Mouse (Mus musculus): ENCODE results near the gene Plcxd3. TPM values are rescaled to one million over a fixed set of nuclear protein-coding genes. Genes with fewer than 3 reads are reported as not detected.
"Not testable (repeated sequence)": the region's sequence is repeated elsewhere in the genome, so short reads cannot be mapped to it uniquely, and the experiment has no call there.

Gene Plcxd3
- polyA plus RNA-seq, 1 experiment from 2014 or later: 1.8 TPM

DNA sequence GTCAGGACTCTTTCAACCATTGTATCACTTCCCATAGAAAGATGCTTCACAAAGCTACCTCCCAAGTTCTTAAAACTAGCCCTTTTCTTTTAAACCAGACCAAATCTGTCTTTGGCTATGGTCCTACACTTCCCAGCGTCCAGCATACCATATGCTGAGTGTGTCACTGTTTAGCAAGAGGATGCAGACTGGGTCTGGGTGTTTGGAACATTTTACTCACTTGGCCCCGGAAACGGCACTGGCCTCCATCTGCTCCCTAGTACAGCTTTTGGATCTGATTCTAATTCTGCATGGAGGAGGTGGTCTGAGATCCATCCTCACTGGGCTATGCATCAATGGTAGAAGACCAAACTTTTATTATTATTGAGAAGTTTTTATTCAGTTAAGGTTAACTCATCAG is 122.7 kb downstream of the Plcxd3 start:
- Histone ChIP-seq H3K9ac (ENCODE audit: low read length) (no peak overlapping the region), H3K9me3 (ENCODE audit: control insufficient read depth, low read length) (no peaks in the 10 kb centered on the region), H3K27me3 (replicated peaks; ENCODE audit: control insufficient read depth, insufficient read depth, low read length) (no peaks in the 10 kb centered on the region), H3K4me2 (ENCODE audit: low read length) (no peak overlapping the region), H3K36me3 (ENCODE audit: control insufficient read depth, insufficient read depth, low read length) (no peaks in the 10 kb centered on the region), H3K4me3 (ENCODE audit: low read depth, low read length) (no peak overlapping the region), H3K4me1 (replicated peaks; ENCODE audit: control insufficient read depth, insufficient read depth, low read length) (no peaks in the 10 kb centered on the region), H3K27ac (ENCODE audit: low read depth) (no peak overlapping the region)
- ATAC-seq (replicated peaks; ENCODE audit: low FRiP score, low TSS enrichment, low read depth) (no peak), DNase-seq (ENCODE audit: low spot score) (no peak)
- 84% methylated on average over 3 of the region's 3 CpGs for WGBS

DNA sequence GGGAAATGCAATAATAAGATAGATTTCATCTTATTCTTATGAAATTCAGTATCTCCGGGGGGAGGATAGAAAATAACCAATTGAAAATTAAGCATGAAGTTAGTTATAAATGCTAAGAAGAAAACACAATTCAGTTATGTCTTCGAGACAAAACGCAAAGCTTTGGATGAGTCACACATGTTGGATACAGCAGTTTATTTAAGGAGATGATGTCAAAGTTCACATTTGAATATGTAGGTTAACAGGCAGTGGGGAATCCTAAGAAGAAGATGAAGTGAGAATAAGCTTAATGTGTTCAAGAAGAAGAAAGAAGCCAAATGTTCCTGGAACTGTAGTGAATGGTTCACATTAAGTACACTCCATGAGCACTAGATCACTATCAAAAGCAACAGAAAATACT is 128.1 kb downstream of the Plcxd3 start:
- no peak overlapping the region for H3K4me2 ChIP-seq (ENCODE audit: low read length)
- DNase-seq (ENCODE audit: low spot score) (no peak), ATAC-seq (replicated peaks; ENCODE audit: low FRiP score, low TSS enrichment, low read depth) (no peak)
- no peaks in the 10 kb centered on the region for H3K9me3 ChIP-seq (ENCODE audit: control insufficient read depth, low read length)
- no peaks in the 10 kb centered on the region for H3K4me1 ChIP-seq (replicated peaks; ENCODE audit: control insufficient read depth, insufficient read depth, low read length)
- H3K27me3 ChIP-seq (replicated peaks; ENCODE audit: control insufficient read depth, insufficient read depth, low read length): no peaks in the 10 kb centered on the region
- WGBS: 82% methylated on average over 3 of the region's 3 CpGs
- H3K27ac ChIP-seq (ENCODE audit: low read depth): no peak overlapping the region
- no peak overlapping the region for H3K4me3 ChIP-seq (ENCODE audit: low read depth, low read length)
- H3K36me3 ChIP-seq (ENCODE audit: control insufficient read depth, insufficient read depth, low read length): no peaks in the 10 kb centered on the region
- H3K9ac ChIP-seq (ENCODE audit: low read length): no peak overlapping the region

DNA sequence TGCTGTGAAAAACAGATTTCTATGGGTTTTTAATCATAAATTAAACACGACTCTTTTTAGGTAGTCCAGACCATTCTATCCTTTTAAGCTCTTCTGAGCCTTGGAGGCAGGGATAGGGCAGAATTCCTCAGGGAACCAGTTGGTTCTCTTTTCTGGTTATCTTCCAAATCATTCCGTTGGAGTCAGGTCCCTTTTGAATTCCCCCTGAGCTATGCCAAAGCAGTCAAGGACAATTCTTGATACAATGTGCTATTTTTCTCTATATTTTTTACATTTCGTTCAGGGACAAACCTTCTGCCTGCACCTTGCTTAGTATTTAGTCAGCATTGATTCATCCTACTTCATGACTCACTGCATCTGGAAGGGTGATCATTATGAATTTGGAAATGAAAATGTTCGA is 128.5 kb downstream of the Plcxd3 start:
- Histone ChIP-seq H3K27ac (ENCODE audit: low read depth) (no peak overlapping the region), H3K27me3 (replicated peaks; ENCODE audit: control insufficient read depth, insufficient read depth, low read length) (no peaks in the 10 kb centered on the region), H3K4me2 (ENCODE audit: low read length) (no peak overlapping the region), H3K9ac (ENCODE audit: low read length) (no peak overlapping the region), H3K4me3 (ENCODE audit: low read depth, low read length) (no peak overlapping the region), H3K36me3 (ENCODE audit: control insufficient read depth, insufficient read depth, low read length) (no peaks in the 10 kb centered on the region), H3K9me3 (ENCODE audit: control insufficient read depth, low read length) (no peaks in the 10 kb centered on the region), H3K4me1 (replicated peaks; ENCODE audit: control insufficient read depth, insufficient read depth, low read length) (no peaks in the 10 kb centered on the region)
- WGBS: 81% methylated on average over 4 of the region's 4 CpGs
- no peak for ATAC-seq (replicated peaks; ENCODE audit: low FRiP score, low TSS enrichment, low read depth)
- DNase-seq (ENCODE audit: low spot score): no peak

DNA sequence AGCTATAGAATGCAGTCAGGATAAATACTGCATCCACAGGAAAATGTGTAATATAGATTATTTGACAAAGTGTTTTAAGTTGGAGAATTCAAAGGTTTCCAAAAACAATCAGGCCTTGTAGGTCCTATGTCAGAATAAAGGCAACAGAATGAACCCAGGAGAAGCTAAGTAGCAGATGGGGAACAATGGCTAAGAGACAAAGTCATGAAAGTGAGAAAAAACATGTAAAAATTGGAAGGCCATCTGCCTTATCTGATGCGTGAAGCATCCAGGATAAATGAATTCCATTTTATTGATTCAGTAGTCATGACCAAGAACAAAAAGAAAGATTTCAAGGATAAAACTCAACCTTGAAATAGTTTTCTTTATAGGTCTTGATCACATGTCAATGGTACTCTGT is 139.4 kb downstream of the Plcxd3 start:
- DNase-seq (ENCODE audit: low spot score) (no peak), ATAC-seq (replicated peaks; ENCODE audit: low FRiP score, low TSS enrichment, low read depth) (no peak)
- Histone ChIP-seq H3K9me3 (ENCODE audit: control insufficient read depth, low read length) (no peaks in the 10 kb centered on the region), H3K9ac (ENCODE audit: low read length) (no peak overlapping the region), H3K27ac (ENCODE audit: low read depth) (no peak overlapping the region), H3K4me1 (replicated peaks; ENCODE audit: control insufficient read depth, insufficient read depth, low read length) (no peaks in the 10 kb centered on the region), H3K36me3 (ENCODE audit: control insufficient read depth, insufficient read depth, low read length) (no peaks in the 10 kb centered on the region), H3K27me3 (replicated peaks; ENCODE audit: control insufficient read depth, insufficient read depth, low read length) (no peaks in the 10 kb centered on the region), H3K4me2 (ENCODE audit: low read length) (no peak overlapping the region), H3K4me3 (ENCODE audit: low read depth, low read length) (no peak overlapping the region)
- 94% methylated on average over 1 of the region's 1 CpGs for WGBS

- Histone ChIP-seq H3K4me2 (ENCODE audit: low read length) (no peak overlapping the region), H3K4me3 (ENCODE audit: low read depth, low read length) (no peak overlapping the region), H3K4me1 (replicated peaks; ENCODE audit: control insufficient read depth, insufficient read depth, low read length) (no peaks in the 10 kb centered on the region), H3K27ac (ENCODE audit: low read depth) (no peak overlapping the region), H3K27me3 (replicated peaks; ENCODE audit: control insufficient read depth, insufficient read depth, low read length) (no peaks in the 10 kb centered on the region), H3K36me3 (ENCODE audit: control insufficient read depth, insufficient read depth, low read length) (no peaks in the 10 kb centered on the region), H3K9ac (ENCODE audit: low read length) (no peak overlapping the region), H3K9me3 (ENCODE audit: control insufficient read depth, low read length) (no peaks in the 10 kb centered on the region)
- 78% methylated on average over 3 of the region's 3 CpGs for WGBS
- DNase-seq (ENCODE audit: low spot score) (no peak), ATAC-seq (replicated peaks; ENCODE audit: low FRiP score, low TSS enrichment, low read depth) (no peak)
Observed at GRCm38 (mm10) chr15:4524598-4524997, 149.3 kb downstream of the Plcxd3 start.

- no peak for DNase-seq (ENCODE audit: low spot score)
- ATAC-seq (replicated peaks; ENCODE audit: low FRiP score, low TSS enrichment, low read depth): no peak
- Histone ChIP-seq H3K4me3 (ENCODE audit: low read depth, low read length) (no peak overlapping the region), H3K9me3 (ENCODE audit: control insufficient read depth, low read length) (no peaks in the 10 kb centered on the region), H3K36me3 (ENCODE audit: control insufficient read depth, insufficient read depth, low read length) (no peaks in the 10 kb centered on the region), H3K4me2 (ENCODE audit: low read length) (no peak overlapping the region), H3K27ac (ENCODE audit: low read depth) (no peak overlapping the region), H3K4me1 (replicated peaks; ENCODE audit: control insufficient read depth, insufficient read depth, low read length) (no peaks in the 10 kb centered on the region), H3K9ac (ENCODE audit: low read length) (no peak overlapping the region), H3K27me3 (replicated peaks; ENCODE audit: control insufficient read depth, insufficient read depth, low read length) (no peaks in the 10 kb centered on the region)
- 92% methylated on average over 2 of the region's 2 CpGs for WGBS
Observed at GRCm38 (mm10) chr15:4533700-4534099, 158.4 kb downstream of the Plcxd3 start.

DNA sequence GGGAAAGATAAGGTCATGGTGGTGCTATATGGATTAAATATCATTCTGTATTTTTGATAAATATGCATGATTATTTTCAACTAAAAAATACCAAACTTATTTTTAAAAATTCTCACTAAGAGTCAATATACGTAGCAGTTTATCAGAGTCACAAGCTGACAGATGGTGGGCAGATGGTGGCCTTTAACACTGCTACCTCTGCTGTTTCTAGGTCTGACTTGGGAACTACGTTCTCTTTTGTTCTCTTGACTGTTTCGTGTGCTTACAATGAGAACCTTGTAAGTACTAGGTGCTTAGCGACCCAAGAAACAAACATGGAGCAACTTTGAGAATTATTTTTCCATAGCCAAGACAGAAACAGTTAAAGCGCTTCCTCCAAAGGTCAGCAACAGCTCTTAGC is 183.8 kb downstream of the Plcxd3 start:
- Histone ChIP-seq H3K27ac (ENCODE audit: low read depth) (no peak overlapping the region), H3K27me3 (replicated peaks; ENCODE audit: control insufficient read depth, insufficient read depth, low read length) (no peaks in the 10 kb centered on the region), H3K4me1 (replicated peaks; ENCODE audit: control insufficient read depth, insufficient read depth, low read length) (no peaks in the 10 kb centered on the region), H3K4me2 (ENCODE audit: low read length) (no peak overlapping the region), H3K4me3 (ENCODE audit: low read depth, low read length) (no peak overlapping the region), H3K9ac (ENCODE audit: low read length) (no peak overlapping the region), H3K9me3 (ENCODE audit: control insufficient read depth, low read length) (no peaks in the 10 kb centered on the region), H3K36me3 (ENCODE audit: control insufficient read depth, insufficient read depth, low read length) (no peaks in the 10 kb centered on the region)
- ATAC-seq (replicated peaks; ENCODE audit: low FRiP score, low TSS enrichment, low read depth) (no peak), DNase-seq (ENCODE audit: low spot score) (no peak)
- WGBS: 78% methylated on average over 5 of the region's 5 CpGs

- H3K4me1 ChIP-seq (replicated peaks; ENCODE audit: control insufficient read depth, insufficient read depth, low read length): no peaks in the 10 kb centered on the region
- no peaks in the 10 kb centered on the region for H3K27me3 ChIP-seq (replicated peaks; ENCODE audit: control insufficient read depth, insufficient read depth, low read length)
- no peak overlapping the region for H3K27ac ChIP-seq (ENCODE audit: low read depth)
- H3K9ac ChIP-seq (ENCODE audit: low read length): no peak overlapping the region
- no peaks in the 10 kb centered on the region for H3K9me3 ChIP-seq (ENCODE audit: control insufficient read depth, low read length)
- 55% methylated on average over 6 of the region's 6 CpGs for WGBS
- ATAC-seq (replicated peaks; ENCODE audit: low FRiP score, low TSS enrichment, low read depth) (no peak), DNase-seq (ENCODE audit: low spot score) (no peak)
- H3K4me3 ChIP-seq (ENCODE audit: low read depth, low read length): no peak overlapping the region
- no peak overlapping the region for H3K4me2 ChIP-seq (ENCODE audit: low read length)
- H3K36me3 ChIP-seq (ENCODE audit: control insufficient read depth, insufficient read depth, low read length): no peaks in the 10 kb centered on the region
Observed at GRCm38 (mm10) chr15:4561431-4561970, 186.2 kb downstream of the Plcxd3 start.

DNA sequence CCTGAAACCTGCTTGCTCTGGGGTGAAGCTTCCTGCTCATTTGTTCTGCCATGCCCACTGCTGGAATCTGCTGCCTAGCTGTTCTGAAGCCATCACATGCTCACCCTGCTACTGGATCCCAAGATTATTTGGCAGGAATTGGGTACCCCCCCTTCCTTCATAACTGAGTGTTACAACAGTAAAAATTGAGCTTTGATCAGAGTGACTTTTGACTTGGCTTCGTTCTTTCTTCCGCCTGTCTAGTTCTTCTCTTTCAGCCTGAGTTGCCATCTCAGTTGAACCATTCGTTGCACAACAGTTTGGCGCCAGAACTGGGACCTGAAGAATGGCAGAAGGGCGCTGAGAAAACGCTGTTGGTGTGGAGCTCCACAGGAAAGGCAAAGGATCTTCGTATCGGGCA is 220.2 kb downstream of the Plcxd3 start:
- not testable (repeated sequence) for H3K36me3 ChIP-seq (ENCODE audit: control insufficient read depth, insufficient read depth, low read length); H3K4me3 ChIP-seq (ENCODE audit: low read depth, low read length); ATAC-seq (replicated peaks; ENCODE audit: low FRiP score, low TSS enrichment, low read depth); H3K9ac ChIP-seq (ENCODE audit: low read length); DNase-seq (ENCODE audit: low spot score); H3K27me3 ChIP-seq (replicated peaks; ENCODE audit: control insufficient read depth, insufficient read depth, low read length); H3K4me2 ChIP-seq (ENCODE audit: low read length); H3K27ac ChIP-seq (ENCODE audit: low read depth); H3K9me3 ChIP-seq (ENCODE audit: control insufficient read depth, low read length); H3K4me1 ChIP-seq (replicated peaks; ENCODE audit: control insufficient read depth, insufficient read depth, low read length)
- 94% methylated on average over 8 of the region's 8 CpGs for WGBS
